Mouse (Mus musculus): ENCODE measurements at regions not wholly inside any gene's neighbourhood (a gene's known extent, or its start where the extent isn't known, plus 50 kb on each side); places are given as distances from the start of the nearest gene placed in this dataset.

- H3K36me3 ChIP-seq (ENCODE audit: control insufficient read depth, insufficient read depth, low read length, poor library complexity, severe bottlenecking), result no peaks in the 10 kb centered on the region
- no peak for DNase-seq (ENCODE audit: low read depth, low spot score)
- no peaks in the 10 kb centered on the region for H3K27me3 ChIP-seq (ENCODE audit: control insufficient read depth, insufficient read depth, low read length, poor library complexity, severe bottlenecking)
These were observed 316.6 kb upstream of the A1bg start for GRCm38 (mm10) chr15:61239414-61239813.

GRCm38 (mm10) chr15:61238996-61239395, 316.2 kb upstream of the A1bg start:
- no peak for DNase-seq (ENCODE audit: low read depth, low spot score)
- no peaks in the 10 kb centered on the region for H3K27me3 ChIP-seq (ENCODE audit: control insufficient read depth, insufficient read depth, low read length, poor library complexity, severe bottlenecking)

GRCm38 (mm10) chr15:61229579-61229978, 306.8 kb upstream of the A1bg start:
- no peaks in the 10 kb centered on the region for H3K36me3 ChIP-seq (ENCODE audit: control insufficient read depth, insufficient read depth, low read length, poor library complexity, severe bottlenecking)
- DNase-seq (ENCODE audit: low read depth, low spot score), result no peak
- H3K27me3 ChIP-seq (ENCODE audit: control insufficient read depth, insufficient read depth, low read length, poor library complexity, severe bottlenecking), result no peaks in the 10 kb centered on the region

More at GRCm38 (mm10) chr15:61238996-61239395, 316.2 kb upstream of the A1bg start:
- H3K36me3 ChIP-seq (ENCODE audit: control insufficient read depth, insufficient read depth, low read length, poor library complexity, severe bottlenecking), result no peaks in the 10 kb centered on the region

GRCm38 (mm10) chr15:61222923-61223322, 300.1 kb upstream of the A1bg start:
- Histone ChIP-seq H3K36me3 (ENCODE audit: control insufficient read depth, insufficient read depth, low read length, poor library complexity, severe bottlenecking) (no peaks in the 10 kb centered on the region), H3K27me3 (ENCODE audit: control insufficient read depth, insufficient read depth, low read length, poor library complexity, severe bottlenecking) (no peaks in the 10 kb centered on the region)
- no peak for DNase-seq (ENCODE audit: low read depth, low spot score)

- no peaks in the 10 kb centered on the region for H3K27me3 ChIP-seq (ENCODE audit: control insufficient read depth, insufficient read depth, low read length, poor library complexity, severe bottlenecking)
- DNase-seq (ENCODE audit: low read depth, low spot score), result no peak
- H3K36me3 ChIP-seq (ENCODE audit: control insufficient read depth, insufficient read depth, low read length, poor library complexity, severe bottlenecking), result no peaks in the 10 kb centered on the region
These were observed 287.3 kb upstream of the A1bg start for GRCm38 (mm10) chr15:61210161-61210560.

- H3K36me3 ChIP-seq (ENCODE audit: control insufficient read depth, insufficient read depth, low read length, poor library complexity, severe bottlenecking), result no peaks in the 10 kb centered on the region
- H3K27me3 ChIP-seq (ENCODE audit: control insufficient read depth, insufficient read depth, low read length, poor library complexity, severe bottlenecking), result no peaks in the 10 kb centered on the region
- DNase-seq (ENCODE audit: low read depth, low spot score), result no peak
These were observed 267.2 kb upstream of the A1bg start for GRCm38 (mm10) chr15:61189981-61190380.

GRCm38 (mm10) chr15:61189481-61189880, 266.7 kb upstream of the A1bg start:
- Histone ChIP-seq H3K27me3 (ENCODE audit: control insufficient read depth, insufficient read depth, low read length, poor library complexity, severe bottlenecking) (no peaks in the 10 kb centered on the region), H3K36me3 (ENCODE audit: control insufficient read depth, insufficient read depth, low read length, poor library complexity, severe bottlenecking) (no peaks in the 10 kb centered on the region)
- no peak for DNase-seq (ENCODE audit: low read depth, low spot score)

GRCm38 (mm10) chr15:61184597-61184963, 261.8 kb upstream of the A1bg start:
- H3K36me3 ChIP-seq (ENCODE audit: control insufficient read depth, insufficient read depth, low read length, poor library complexity, severe bottlenecking), result no peaks in the 10 kb centered on the region
- DNase-seq (ENCODE audit: low read depth, low spot score), result no peak
- no peaks in the 10 kb centered on the region for H3K27me3 ChIP-seq (ENCODE audit: control insufficient read depth, insufficient read depth, low read length, poor library complexity, severe bottlenecking)

GRCm38 (mm10) chr15:61183751-61184596, 261.2 kb upstream of the A1bg start:
- Histone ChIP-seq H3K36me3 (ENCODE audit: control insufficient read depth, insufficient read depth, low read length, poor library complexity, severe bottlenecking) (no peaks in the 10 kb centered on the region), H3K27me3 (ENCODE audit: control insufficient read depth, insufficient read depth, low read length, poor library complexity, severe bottlenecking) (no peaks in the 10 kb centered on the region)
- DNase-seq (ENCODE audit: low read depth, low spot score), result no peak

GRCm38 (mm10) chr15:61183291-61183690, 260.5 kb upstream of the A1bg start:
- DNase-seq (ENCODE audit: low read depth, low spot score), result no peak
- H3K36me3 ChIP-seq (ENCODE audit: control insufficient read depth, insufficient read depth, low read length, poor library complexity, severe bottlenecking), result no peaks in the 10 kb centered on the region
- H3K27me3 ChIP-seq (ENCODE audit: control insufficient read depth, insufficient read depth, low read length, poor library complexity, severe bottlenecking), result no peaks in the 10 kb centered on the region

GRCm38 (mm10) chr15:61168842-61169416, 246.1 kb upstream of the A1bg start:
- DNase-seq (ENCODE audit: low read depth, low spot score), result no peak
- Histone ChIP-seq H3K36me3 (ENCODE audit: control insufficient read depth, insufficient read depth, low read length, poor library complexity, severe bottlenecking) (no peaks in the 10 kb centered on the region), H3K27me3 (ENCODE audit: control insufficient read depth, insufficient read depth, low read length, poor library complexity, severe bottlenecking) (no peaks in the 10 kb centered on the region)

GRCm38 (mm10) chr15:61165050-61165449, 242.2 kb upstream of the A1bg start:
- DNase-seq (ENCODE audit: low read depth, low spot score), result no peak
- Histone ChIP-seq H3K27me3 (ENCODE audit: control insufficient read depth, insufficient read depth, low read length, poor library complexity, severe bottlenecking) (no peaks in the 10 kb centered on the region), H3K36me3 (ENCODE audit: control insufficient read depth, insufficient read depth, low read length, poor library complexity, severe bottlenecking) (no peaks in the 10 kb centered on the region)

GRCm38 (mm10) chr15:61161397-61161796, 238.6 kb upstream of the A1bg start:
- no peaks in the 10 kb centered on the region for H3K27me3 ChIP-seq (ENCODE audit: control insufficient read depth, insufficient read depth, low read length, poor library complexity, severe bottlenecking)
- DNase-seq (ENCODE audit: low read depth, low spot score), result no peak
- no peaks in the 10 kb centered on the region for H3K36me3 ChIP-seq (ENCODE audit: control insufficient read depth, insufficient read depth, low read length, poor library complexity, severe bottlenecking)

GRCm38 (mm10) chr15:61160666-61161065, 237.9 kb upstream of the A1bg start:
- DNase-seq (ENCODE audit: low read depth, low spot score), result no peak
- Histone ChIP-seq H3K36me3 (ENCODE audit: control insufficient read depth, insufficient read depth, low read length, poor library complexity, severe bottlenecking) (no peaks in the 10 kb centered on the region), H3K27me3 (ENCODE audit: control insufficient read depth, insufficient read depth, low read length, poor library complexity, severe bottlenecking) (no peaks in the 10 kb centered on the region)

- Histone ChIP-seq H3K36me3 (ENCODE audit: control insufficient read depth, insufficient read depth, low read length, poor library complexity, severe bottlenecking) (no peaks in the 10 kb centered on the region), H3K27me3 (ENCODE audit: control insufficient read depth, insufficient read depth, low read length, poor library complexity, severe bottlenecking) (no peaks in the 10 kb centered on the region)
- no peak for DNase-seq (ENCODE audit: low read depth, low spot score)
These were observed 236.7 kb upstream of the A1bg start for GRCm38 (mm10) chr15:61159552-61159951.

Data from splenic B cell, adult 2 months (primary cell).